Mouse (Mus musculus): ENCODE results near the gene Aggf1.
A peak's percentile ranks its signal among the peaks of the same experiment; 100 is the strongest.

Aggf1 gene

DNA sequence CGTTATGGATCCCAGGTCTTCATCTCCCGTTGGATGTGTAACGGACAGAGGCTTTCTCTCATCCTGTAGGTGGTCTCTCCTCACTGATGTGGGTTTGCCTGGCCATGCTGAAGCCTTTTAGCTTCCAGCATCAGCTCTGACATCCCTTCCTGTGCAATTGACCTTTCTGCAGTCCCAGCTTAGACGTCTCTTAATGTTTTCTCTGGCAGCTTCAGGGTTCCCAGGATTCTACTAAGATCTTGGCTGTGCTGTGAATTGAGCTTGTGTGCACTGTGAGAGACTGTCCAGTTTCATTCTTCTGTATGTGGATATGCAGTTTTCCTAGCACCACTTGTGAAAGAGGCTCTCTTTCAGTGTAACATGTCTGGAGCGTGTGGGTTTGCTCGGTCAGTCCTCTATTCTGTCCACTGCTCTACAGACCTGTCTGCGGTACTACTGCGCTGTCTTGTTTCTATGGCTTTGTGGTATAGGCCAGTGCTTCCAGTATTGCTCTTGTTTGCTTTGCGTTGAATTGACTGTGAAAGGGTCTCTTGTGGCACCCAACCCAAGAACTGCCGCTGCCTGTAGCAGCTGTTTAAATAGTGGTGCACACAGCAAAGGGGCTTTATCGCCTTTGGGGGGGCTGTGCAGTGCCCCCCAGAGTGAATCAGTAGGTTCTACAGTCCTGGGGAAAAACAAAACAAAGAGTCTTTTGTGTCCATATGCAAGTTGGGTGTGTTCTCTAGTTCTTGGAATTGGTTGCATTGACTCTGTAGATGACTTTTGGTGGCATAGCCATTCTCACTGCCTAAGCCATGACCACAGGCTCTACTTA lies 42.9 kb downstream of the Aggf1 start:
- no peak for DNase-seq (ENCODE audit: low spot score in 2 of 2)

DNA sequence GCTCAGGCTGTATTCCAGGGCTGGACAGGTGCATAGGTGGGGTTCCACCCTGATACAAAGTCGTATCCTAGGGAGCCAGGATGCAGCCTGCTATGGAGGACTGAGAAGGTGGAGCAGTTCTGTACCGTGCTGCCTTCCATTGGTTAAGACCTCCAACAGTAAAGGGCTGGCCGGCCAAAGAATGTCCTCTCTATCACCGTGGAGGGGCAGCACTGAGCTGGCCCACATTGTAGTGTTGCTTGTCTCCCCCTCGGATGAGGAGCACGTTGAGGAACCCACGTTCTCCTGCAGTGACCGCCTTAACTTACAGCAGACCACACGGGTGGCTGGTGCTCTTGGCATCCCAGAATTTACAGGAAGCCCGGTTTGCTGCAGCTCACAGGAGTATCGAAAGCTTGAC lies 44.6 kb downstream of the Aggf1 start:
- DNase-seq (ENCODE audit: low spot score in 2 of 2) = no peak

DNA sequence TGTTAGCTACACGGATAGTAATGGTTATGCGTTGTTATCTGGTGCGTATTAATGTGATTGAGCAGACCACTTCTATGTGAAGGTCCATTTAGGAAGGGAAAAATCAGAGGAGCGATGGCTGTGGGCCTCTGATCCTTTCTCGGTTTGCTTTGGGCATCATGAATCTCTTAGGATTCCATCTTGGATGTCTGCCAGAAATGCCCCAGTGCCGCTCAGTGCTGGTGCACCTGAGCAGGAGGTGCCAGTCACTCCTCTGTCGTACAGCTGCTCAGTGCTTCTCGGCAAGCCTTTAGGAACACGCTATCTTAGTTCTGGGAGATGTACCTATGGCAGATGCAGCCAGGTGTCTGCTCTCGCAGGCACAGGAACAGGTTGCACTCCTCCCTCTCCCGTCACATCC lies 46.4 kb downstream of the Aggf1 start:
- DNase-seq (ENCODE audit: low spot score in 2 of 2) = no peak

DNA sequence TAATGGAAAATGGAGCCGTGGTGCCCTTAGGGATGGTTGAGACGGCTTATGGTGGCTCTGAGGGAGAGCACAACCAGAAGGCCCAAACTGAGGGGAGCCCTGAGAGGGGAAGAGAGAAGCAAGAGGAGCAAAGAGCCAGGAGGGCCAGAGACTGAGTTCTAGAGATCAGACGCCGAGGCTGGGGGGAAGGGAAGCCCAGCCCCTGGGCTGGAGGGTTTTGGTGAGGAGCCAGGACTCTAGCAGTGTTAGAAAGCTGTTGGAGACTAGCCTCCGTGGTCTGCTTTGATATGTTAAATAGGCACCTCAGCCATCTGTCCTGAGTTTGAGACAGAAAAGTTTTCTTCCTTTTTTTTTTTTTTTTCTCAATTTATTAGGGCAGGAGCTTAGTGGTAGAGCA lies 47.8 kb downstream of the Aggf1 start:
- no peak for DNase-seq (ENCODE audit: low spot score in 2 of 2)

DNA sequence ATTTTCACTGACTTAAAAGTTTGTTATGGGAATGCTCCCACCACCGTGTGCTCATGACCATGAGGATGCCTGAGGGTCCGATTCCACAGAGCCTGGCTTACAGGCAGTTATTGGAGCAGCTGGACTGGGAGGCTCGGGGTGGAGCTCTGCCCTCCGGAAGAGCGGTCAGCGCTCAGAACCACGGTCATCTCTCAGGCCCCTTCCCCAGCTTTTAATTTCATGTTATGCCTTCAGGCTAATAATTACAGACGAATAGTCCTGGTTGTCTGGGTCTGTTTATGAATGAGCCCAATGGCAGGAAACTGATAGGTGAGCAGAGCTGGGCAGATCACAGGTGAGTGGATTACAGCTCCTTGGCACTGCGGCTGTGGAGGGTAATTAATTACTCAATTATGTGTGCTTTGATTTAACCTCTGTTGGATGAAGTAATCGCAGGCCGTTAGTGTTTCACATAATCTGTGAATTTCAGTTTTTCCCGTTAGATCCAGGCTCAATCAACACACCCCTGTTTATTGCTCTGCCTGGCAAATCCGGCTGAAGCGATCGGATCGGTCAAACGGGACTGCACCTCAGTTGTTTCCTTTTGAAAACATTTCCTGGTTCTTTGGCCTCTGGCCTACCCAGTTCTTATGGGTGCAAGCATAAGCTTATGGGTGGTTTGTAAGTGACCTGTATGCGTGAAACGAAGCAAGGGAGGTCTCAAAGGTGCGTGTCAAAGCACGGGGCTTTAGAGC lies 48.4 kb downstream of the Aggf1 start:
- DNase-seq (ENCODE audit: low spot score in 2 of 2) = no peak

DNA sequence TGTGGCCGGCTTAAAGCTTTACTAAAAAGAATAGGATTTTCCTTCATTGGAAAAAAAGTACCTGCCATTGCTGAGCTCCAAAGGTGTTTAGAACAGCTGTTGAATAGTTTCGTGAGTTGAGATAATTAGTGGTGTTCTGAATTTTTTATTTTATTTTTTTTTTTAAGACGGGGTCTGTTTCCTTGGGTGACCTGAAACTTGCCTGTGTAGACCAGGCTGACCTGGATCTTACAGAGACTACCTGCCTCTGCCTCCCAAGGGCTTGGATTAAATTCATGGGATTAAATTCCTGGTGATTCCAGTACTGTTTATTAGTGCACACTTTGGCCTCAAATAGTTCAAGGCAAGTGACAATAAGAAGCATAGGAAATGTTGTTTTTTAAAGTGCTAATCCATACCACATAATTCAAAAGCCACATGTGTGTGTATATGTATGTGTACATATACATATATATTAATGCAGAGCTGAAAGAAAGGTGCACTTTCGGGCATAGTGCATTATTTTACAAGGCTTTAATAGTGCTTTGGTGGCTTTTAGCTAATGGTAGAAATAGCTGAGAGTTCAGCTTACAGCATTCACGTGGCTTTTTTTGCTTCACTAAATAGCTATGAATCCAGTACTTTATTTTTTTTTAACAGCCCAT lies 49.1 kb downstream of the Aggf1 start:
- DNase-seq (ENCODE audit: low spot score in 2 of 2) = no peak

DNA sequence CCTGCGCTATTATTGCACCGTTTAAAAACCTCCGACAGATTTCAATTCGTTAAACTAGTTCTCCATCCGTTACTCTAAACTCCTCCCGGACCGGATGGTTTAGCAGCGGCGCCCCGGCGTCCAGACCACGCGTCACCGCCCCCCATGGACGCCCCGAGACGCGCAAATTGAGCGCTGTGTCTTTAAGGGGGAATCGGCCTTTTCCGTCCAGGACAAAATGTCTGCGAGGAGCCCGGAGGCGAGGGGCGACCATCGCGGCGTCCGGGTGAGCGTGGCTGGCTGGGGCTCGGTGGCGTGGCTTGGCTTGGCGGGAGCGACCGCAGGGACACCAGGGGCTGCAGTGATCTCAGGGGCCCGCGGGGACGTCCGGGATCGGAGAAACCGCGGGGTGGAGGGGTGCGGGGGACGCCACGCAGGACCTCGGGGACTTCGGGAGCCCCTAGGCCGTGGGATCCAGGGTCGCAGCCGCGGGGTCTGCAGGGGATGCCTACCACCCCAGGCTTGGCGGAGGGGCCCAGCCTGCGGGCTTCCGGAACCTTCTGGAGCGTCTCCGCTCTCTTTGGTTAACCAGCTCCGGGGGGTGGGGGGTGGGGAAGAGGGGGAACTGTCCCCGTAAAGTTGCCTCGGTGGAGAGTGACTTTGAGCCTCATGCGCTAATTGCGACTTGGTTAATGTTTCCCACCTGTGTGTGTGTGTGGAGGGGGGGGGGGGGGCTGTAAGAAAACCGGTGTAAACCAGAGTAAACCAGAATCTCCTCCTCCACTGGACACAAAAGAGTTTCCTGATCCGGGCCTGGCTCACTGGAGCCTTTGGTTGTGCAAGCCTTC lies 49.9 kb downstream of the Aggf1 start:
- DNase-seq (ENCODE audit: low spot score in 2 of 2) = peak; percentile 57 to 60

DNA sequence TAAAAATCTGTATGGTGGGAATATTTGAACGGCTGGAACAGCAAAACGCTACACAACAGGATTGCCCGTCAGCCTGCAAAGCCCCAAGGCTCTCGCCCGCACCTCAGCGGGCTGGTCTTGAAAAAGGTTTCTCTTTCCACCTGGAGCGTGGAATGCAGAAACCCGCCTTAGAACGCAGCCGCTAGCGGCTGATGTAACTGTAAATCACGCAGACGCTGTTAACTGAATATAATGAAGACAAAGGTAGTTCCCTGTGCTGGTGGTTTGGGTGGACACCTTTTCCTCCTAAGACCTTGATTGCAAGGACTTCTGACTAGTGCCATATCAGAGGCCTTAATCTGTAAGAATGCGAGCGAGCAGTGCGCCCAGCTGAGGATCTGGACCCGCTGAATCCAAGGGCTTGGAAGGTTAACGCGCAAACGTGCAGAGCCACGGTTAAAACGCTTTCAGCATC lies 50.5 kb downstream of the Aggf1 start:
- peak in 1 of 2 experiments; percentile 12 for DNase-seq (ENCODE audit: low spot score in 2 of 2)

DNA sequence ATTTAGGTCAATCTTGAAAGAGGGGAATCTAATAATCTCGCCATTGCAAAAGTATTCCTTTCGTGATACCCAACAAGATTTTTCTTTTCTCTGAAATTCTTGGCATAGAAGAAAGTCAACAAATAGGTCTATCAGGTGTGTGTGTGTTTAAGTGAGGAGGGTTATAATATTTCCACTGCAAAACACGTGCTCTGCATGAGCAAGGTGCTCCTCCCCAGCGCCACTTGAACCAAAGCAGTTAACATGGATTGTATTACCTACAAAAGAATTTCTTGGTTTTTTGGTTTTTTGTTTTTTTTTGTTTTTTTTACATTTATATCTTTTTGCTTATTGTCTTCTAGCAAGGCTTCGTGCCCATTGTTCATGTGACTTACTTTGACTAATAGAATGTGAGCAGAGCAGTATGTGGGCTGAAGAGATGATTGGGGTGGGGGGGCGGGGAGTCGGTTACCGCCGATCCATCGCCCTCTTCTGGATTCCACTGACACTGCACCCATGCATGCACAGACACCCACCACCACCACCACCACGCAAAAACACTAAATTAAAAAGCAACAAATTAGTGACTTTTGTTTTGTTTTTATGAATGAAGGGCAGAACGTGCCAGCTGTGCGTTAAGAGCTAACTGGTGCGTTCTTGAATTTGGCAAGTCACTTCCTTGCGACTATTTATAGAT lies 51.1 kb downstream of the Aggf1 start:
- peak; percentile 39 to 61 for DNase-seq (ENCODE audit: low spot score in 2 of 2)

DNA sequence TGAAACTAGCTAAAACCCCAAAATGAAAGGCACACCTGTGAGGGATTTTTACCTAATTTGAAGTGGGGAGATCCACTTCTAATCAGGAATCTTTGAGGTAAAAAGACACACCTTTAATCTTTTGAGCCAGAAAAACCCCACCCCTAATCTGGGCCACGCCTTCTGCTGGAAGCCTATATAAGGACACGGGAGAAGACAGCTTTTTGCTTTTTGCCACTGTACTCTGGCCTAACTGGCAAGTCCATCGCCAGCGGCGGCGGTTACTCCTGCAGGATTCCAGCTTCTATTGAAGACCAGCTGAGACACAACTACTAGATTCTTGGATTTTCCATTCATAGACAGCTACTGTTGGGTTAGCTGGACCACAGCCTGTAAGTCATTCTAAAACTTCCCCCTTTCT lies 51.8 kb downstream of the Aggf1 start, which contains the start of gene Zbed3:
Zbed3 (plus strand) TSS at position 213 of the 400 bp plus-strand sequence.
- no peak for DNase-seq (ENCODE audit: low spot score in 2 of 2)

DNA sequence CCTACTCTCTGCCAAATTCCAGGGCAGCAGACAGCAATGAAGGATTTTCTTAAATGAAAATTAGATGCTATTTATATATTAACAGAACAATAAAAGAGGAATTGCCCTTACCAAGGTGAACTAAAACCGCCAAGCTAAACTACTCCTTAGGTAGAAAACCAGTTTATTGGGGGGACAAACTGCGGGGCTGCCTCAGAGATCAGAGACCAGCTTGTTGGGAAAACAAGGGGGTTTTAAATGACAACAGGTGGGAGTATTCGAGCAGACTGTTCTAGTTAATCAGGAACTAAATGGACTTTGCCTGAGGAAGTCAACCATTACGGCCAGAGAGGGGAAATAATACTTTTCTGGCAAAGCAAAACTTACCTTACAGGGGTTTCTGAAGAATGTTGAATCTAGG lies 54.7 kb downstream of the Aggf1 start:
- DNase-seq (ENCODE audit: low spot score in 2 of 2) = no peak

DNA sequence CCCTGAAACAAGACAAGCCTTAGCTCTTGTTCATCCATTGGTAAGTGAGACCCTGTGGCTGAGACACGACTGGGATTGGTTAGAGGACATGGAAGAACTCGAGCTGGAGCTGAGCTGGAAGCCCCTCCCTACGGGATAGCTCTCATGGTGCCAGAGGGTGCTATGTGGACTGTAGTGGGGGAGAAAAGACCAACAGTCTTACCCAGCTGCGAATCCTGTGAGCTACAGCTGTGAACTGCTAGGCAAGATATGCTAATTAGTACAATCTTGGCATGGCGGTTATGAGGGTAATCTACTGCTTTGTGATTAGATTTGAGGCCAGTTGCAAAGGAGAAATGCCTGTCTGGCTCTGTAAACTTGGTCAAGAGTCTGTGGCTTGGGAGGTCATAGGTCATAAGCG lies 56.0 kb downstream of the Aggf1 start:
- no peak for DNase-seq (ENCODE audit: low spot score in 2 of 2)

DNA sequence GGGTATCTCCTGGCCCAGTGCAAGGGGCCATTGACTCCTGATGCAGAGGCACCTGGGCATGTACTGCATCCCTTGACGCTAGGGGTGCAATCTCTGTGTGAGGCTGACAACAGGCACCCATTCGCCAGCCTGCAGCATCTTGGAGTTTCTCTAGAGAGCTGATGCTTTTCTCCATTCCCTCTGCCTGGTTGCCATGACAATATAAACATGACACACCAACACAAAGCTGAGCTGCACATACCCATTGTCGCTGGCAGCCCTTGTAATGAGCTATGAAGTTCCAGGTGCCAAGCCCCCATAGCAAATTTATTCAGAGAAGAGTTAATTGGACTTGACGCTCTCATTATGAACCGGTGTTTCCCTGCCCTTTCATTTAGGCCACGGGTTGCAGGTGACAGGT lies 63.1 kb downstream of the Aggf1 start:
- no peak for DNase-seq (ENCODE audit: low spot score in 2 of 2)

DNA sequence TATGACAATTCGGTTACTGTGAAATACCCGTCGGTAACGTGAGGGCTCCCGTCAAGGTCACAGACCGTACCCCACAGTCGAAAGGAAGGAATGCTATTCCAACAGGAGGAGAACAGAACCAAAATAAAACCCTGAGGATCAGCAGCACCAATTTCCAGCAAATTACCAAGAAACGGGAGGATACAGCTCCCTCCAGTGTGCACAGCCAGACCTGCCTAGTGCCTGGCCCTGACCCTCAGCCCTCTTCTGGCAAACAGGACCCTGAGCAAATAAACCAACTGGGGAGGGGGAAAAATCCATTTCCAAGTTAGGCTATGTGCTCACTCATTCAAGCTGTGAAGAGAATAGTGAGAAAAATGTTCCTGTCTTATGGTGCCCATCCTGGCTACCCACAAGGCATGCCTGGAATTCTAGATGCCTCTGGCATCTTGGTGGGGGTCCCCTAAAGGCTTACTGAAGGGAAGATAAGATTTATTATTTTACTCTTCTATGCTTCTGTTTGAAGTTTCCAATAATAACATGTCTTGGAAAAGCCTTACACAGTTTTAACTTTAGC lies 68.0 kb downstream of the Aggf1 start:
- DNase-seq (ENCODE audit: low spot score in 2 of 2) = no peak

DNA sequence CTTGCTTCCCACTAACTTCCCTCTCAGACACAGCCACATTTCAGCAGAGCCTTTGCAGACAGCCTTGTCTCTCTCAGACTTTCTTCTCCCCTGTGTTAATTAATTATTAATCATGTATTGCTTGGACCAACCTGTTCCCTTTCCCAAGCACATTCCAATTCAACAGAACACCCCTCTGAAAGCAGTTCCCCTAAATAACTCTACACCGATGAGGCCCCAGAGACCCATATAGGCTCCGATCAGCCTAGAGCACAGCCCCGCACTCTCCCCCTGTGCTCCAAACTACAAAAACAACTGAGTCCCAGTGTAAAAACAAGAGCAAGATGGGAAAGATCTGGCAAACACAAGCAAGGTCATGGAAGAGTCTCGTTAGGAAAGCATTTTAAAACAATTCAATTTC lies 68.6 kb downstream of the Aggf1 start:
- no peak for DNase-seq (ENCODE audit: low spot score in 2 of 2)
